Mouse (Mus musculus): ENCODE results near the gene Gipc1.

- TF ChIP-seq POLR2A (IDR thresholded peaks at IDR 0.05; ENCODE audit: borderline replicate concordance, extremely low read depth, low read depth, low read length) (peak; percentile 36; the same call in 1 of the 2 replicates), CTCF (IDR thresholded peaks at IDR 0.05; ENCODE audit: insufficient read depth, low read length) (no peak)
Observed at GRCm38 (mm10) chr8:83665969-83666865, 13.7 kb downstream of the Gipc1 start, which contains the start of gene Ptger1.

Data from lung, adult 2 months (tissue).